Mouse (Mus musculus) subcutaneous adipose tissue, adult 2 months (tissue): ENCODE measurements around the gene Dnajc14. TPM values are rescaled to one million over a fixed set of nuclear protein-coding genes. Genes with fewer than 3 reads are reported as not detected.

ENCODE experiments used
- polyA plus RNA-seq: library from polyadenylated mRNA; depleted of rRNA; stranded (reverse); fragments of >200 nt; gene quantifications from 2 replicates; pipeline ENCODE4 v1.2.3, GENCODE M21; 2012; ENCODE audit warnings: low replicate concordance; rRNA removed

The Dnajc14 gene
- polyA plus RNA-seq: 20.8 and 24.6 TPM in 2 replicates

GRCm38 (mm10) chr10:128803771-128804270 is at the start of gene Dnajc14:
Dnajc14 (plus strand) TSS chr10:128804062.

GRCm38 (mm10) chr10:128790398-128791124 is 13.3 kb upstream of the Dnajc14 start, which contains the start of gene Mmp19:
Mmp19 (plus strand) TSS chr10:128790910.

GRCm38 (mm10) chr10:128804271-128805091 is 619 bp downstream of the Dnajc14 start, which contains the start of gene Tmem198b:
Tmem198b (minus strand) TSS chr10:128804370.

GRCm38 (mm10) chr10:128817033-128817432 is 13.2 kb downstream of the Dnajc14 start, which contains the start of gene Sarnp:
Sarnp (plus strand) TSS chr10:128817333.

GRCm38 (mm10) chr10:128821358-128822056 is 17.6 kb downstream of the Dnajc14 start, which contains the start of gene Ormdl2:
Ormdl2 (minus strand) TSS chr10:128821645.

Other genes starting within 250 kb of the Dnajc14 start
- gene Pa2g4, start 238.1 kb upstream of the Dnajc14 start, polyA plus RNA-seq: 20.3 and 36.9 TPM in 2 replicates
- 1.4 and 11.3 TPM in 2 replicates for gene Erbb3, start 214.4 kb upstream of the Dnajc14 start, polyA plus RNA-seq
- 414 and 1,367 TPM in 2 replicates for gene Rps26, start 177.3 kb upstream of the Dnajc14 start, polyA plus RNA-seq
- 0.50 and 4.4 TPM in 2 replicates for gene Ikzf4, start 158.1 kb upstream of the Dnajc14 start, polyA plus RNA-seq
- 19.1 and 20.1 TPM in 2 replicates for gene Suox, start 130.0 kb upstream of the Dnajc14 start, polyA plus RNA-seq
- 105 and 117 TPM in 2 replicates for gene Rab5b, start 107.8 kb upstream of the Dnajc14 start, polyA plus RNA-seq
- gene Pmel, start 99.9 kb upstream of the Dnajc14 start, polyA plus RNA-seq: 1.7 and 1.8 TPM in 2 replicates
- gene Cdk2, start 99.0 kb upstream of the Dnajc14 start, polyA plus RNA-seq: 28.8 and 36.7 TPM in 2 replicates
- 26.3 and 33.2 TPM in 2 replicates for gene Dgka, start 59.2 kb upstream of the Dnajc14 start, polyA plus RNA-seq
- gene Pym1, start 56.2 kb upstream of the Dnajc14 start, polyA plus RNA-seq: 22.0 and 28.6 TPM in 2 replicates
- 55.3 and 57.0 TPM in 2 replicates for gene Mmp19, start 13.2 kb upstream of the Dnajc14 start, polyA plus RNA-seq
- 32.5 and 77.6 TPM in 2 replicates for gene Tmem198b, start 308 bp downstream of the Dnajc14 start, polyA plus RNA-seq
- gene Sarnp, start 13.3 kb downstream of the Dnajc14 start, polyA plus RNA-seq: 6.4 and 8.4 TPM in 2 replicates
- gene Ormdl2, start 17.6 kb downstream of the Dnajc14 start, polyA plus RNA-seq: 62.6 and 75.6 TPM in 2 replicates
- gene Gdf11, start 87.7 kb downstream of the Dnajc14 start, polyA plus RNA-seq: 3.2 and 15.4 TPM in 2 replicates
- gene Cd63, start 96.9 kb downstream of the Dnajc14 start, polyA plus RNA-seq: 121 and 308 TPM in 2 replicates
- 36.0 and 47.3 TPM in 2 replicates for gene Rdh5, start 118.8 kb downstream of the Dnajc14 start, polyA plus RNA-seq
- gene Bloc1s1, start 120.0 kb downstream of the Dnajc14 start, polyA plus RNA-seq: 237 and 349 TPM in 2 replicates
- 95.0 and 265 TPM in 2 replicates for gene Itga7, start 129.8 kb downstream of the Dnajc14 start, polyA plus RNA-seq
- 5.1 and 19.5 TPM in 2 replicates for gene Mettl7b, start 156.9 kb downstream of the Dnajc14 start, polyA plus RNA-seq
- gene Olfr9, start 185.4 kb downstream of the Dnajc14 start, polyA plus RNA-seq: not detected in 2 replicates
- not detected in 2 replicates for gene Olfr763, start 206.7 kb downstream of the Dnajc14 start, polyA plus RNA-seq
- not detected in 2 replicates for gene Olfr764-ps1, start 235.8 kb downstream of the Dnajc14 start, polyA plus RNA-seq
- not detected in 2 replicates for gene Olfr765, start 245.9 kb downstream of the Dnajc14 start, polyA plus RNA-seq